Mouse (Mus musculus): ENCODE measurements around the gene 0610009B22Rik.
"Not testable (repeated sequence)": the region's sequence is repeated elsewhere in the genome, so short reads cannot be mapped to it uniquely, and the experiment has no call there.

The 0610009B22Rik gene

GRCm38 (mm10) chr11:51688330-51689328 is at the start of gene 0610009B22Rik:
Gene 0610009B22Rik (minus strand): TSS chr11:51688874.
- peak; percentile 100 for DNase-seq (ENCODE audit: low spot score)

- not testable (repeated sequence) for DNase-seq (ENCODE audit: low spot score)
These were observed 45.5 kb upstream of the 0610009B22Rik start for GRCm38 (mm10) chr11:51734218-51734617.

GRCm38 (mm10) chr11:51732883-51733282 is 44.2 kb upstream of the 0610009B22Rik start:
- DNase-seq (ENCODE audit: low spot score), result no peak

GRCm38 (mm10) chr11:51721066-51721465 is 32.4 kb upstream of the 0610009B22Rik start:
- no peak for DNase-seq (ENCODE audit: low spot score)

- no peak for DNase-seq (ENCODE audit: low spot score)
These were observed 18.4 kb upstream of the 0610009B22Rik start for GRCm38 (mm10) chr11:51707080-51707479.

GRCm38 (mm10) chr11:51706451-51706850 is 17.8 kb upstream of the 0610009B22Rik start:
- no peak for DNase-seq (ENCODE audit: low spot score)

- peak; percentile 68 for DNase-seq (ENCODE audit: low spot score)
These were observed 14.8 kb upstream of the 0610009B22Rik start for GRCm38 (mm10) chr11:51703379-51703998.

- no peak for DNase-seq (ENCODE audit: low spot score)
These were observed 14.2 kb upstream of the 0610009B22Rik start for GRCm38 (mm10) chr11:51702831-51703230.

GRCm38 (mm10) chr11:51694984-51695383 is 6.3 kb upstream of the 0610009B22Rik start:
- no peak for DNase-seq (ENCODE audit: low spot score)

GRCm38 (mm10) chr11:51690597-51690996 is 1.9 kb upstream of the 0610009B22Rik start:
- DNase-seq (ENCODE audit: low spot score), result not testable (repeated sequence)

GRCm38 (mm10) chr11:51689343-51689742 is 669 bp upstream of the 0610009B22Rik start:
- no peak for DNase-seq (ENCODE audit: low spot score)

GRCm38 (mm10) chr11:51681976-51682374 is 6.7 kb downstream of the 0610009B22Rik start:
- peak; percentile 39 for DNase-seq (ENCODE audit: low spot score)

- peak; percentile 95 for DNase-seq (ENCODE audit: low spot score)
These were observed 7.2 kb downstream of the 0610009B22Rik start for GRCm38 (mm10) chr11:51681324-51681975.

GRCm38 (mm10) chr11:51679466-51679865 is 9.2 kb downstream of the 0610009B22Rik start:
- DNase-seq (ENCODE audit: low spot score), result peak; percentile 31

GRCm38 (mm10) chr11:51677737-51678418 is 10.8 kb downstream of the 0610009B22Rik start:
- peak; percentile 27 for DNase-seq (ENCODE audit: low spot score)

GRCm38 (mm10) chr11:51675386-51675785 is 13.3 kb downstream of the 0610009B22Rik start:
- peak; percentile 27 for DNase-seq (ENCODE audit: low spot score)

GRCm38 (mm10) chr11:51673291-51673690 is 15.4 kb downstream of the 0610009B22Rik start:
- peak; percentile 47 for DNase-seq (ENCODE audit: low spot score)

- peak; percentile 36 for DNase-seq (ENCODE audit: low spot score)
These were observed 17.3 kb downstream of the 0610009B22Rik start for GRCm38 (mm10) chr11:51671376-51671775.

GRCm38 (mm10) chr11:51670846-51671245 is 17.8 kb downstream of the 0610009B22Rik start:
- DNase-seq (ENCODE audit: low spot score), result peak; percentile 12

GRCm38 (mm10) chr11:51664747-51665146 is 23.9 kb downstream of the 0610009B22Rik start:
- not testable (repeated sequence) for DNase-seq (ENCODE audit: low spot score)

- DNase-seq (ENCODE audit: low spot score), result no peak
These were observed 26.0 kb downstream of the 0610009B22Rik start for GRCm38 (mm10) chr11:51662632-51663031.

Measured in testis, postnatal 10 days (tissue).